Mouse (Mus musculus) small intestine, adult 2 months (tissue): ENCODE results near the gene Fam163a. TPM values are rescaled to one million over a fixed set of nuclear protein-coding genes. Genes with fewer than 3 reads are reported as not detected.

Experiments
- H3K27ac ChIP-seq: fragments of 200-500 bp; 2 replicates; pipeline ENCODE4 v1.5.1; 2012; ENCODE audit warnings: low read depth, low read length, control low read depth, inconsistent platforms; ENCODE audit not compliant: insufficient read depth
- H3K27me3 ChIP-seq: fragments of 200-500 bp; 2 replicates; pipeline ENCODE4 v1.6.1; 2012; ENCODE audit warnings: mild to moderate bottlenecking, moderate library complexity, low read length, inconsistent platforms; ENCODE audit not compliant: control insufficient read depth, insufficient read depth
- H3K36me3 ChIP-seq: fragments of 200-500 bp; 2 replicates; pipeline ENCODE4 v1.6.1; 2012; ENCODE audit warnings: mild to moderate bottlenecking, low read length, control low read depth, inconsistent platforms; ENCODE audit not compliant: control insufficient read depth, insufficient read depth
- H3K4me1 ChIP-seq: fragments of 200-500 bp; 2 replicates; pipeline ENCODE4 v1.6.1; 2012; ENCODE audit warnings: low read length, inconsistent platforms, mixed read lengths; ENCODE audit not compliant: control insufficient read depth, insufficient read depth, insufficient read length
- H3K4me3 ChIP-seq: fragments of 200-500 bp; 2 replicates; pipeline ENCODE4 v1.5.1; 2012; ENCODE audit warnings: low read depth, mild to moderate bottlenecking, control low read depth, inconsistent platforms, low read length, moderate library complexity
- CTCF ChIP-seq: fragments of 200-500 bp; IDR thresholded peaks from 2 replicates; pipeline ENCODE4 v1.5.1; 2012; ENCODE audit warnings: low read depth, mild to moderate bottlenecking, control low read depth, inconsistent platforms, low read length, moderate library complexity, mixed read lengths; ENCODE audit not compliant: insufficient replicate concordance, insufficient read length; ENCODE audit errors: extremely low read depth
- POLR2A ChIP-seq: fragments of 200-500 bp; IDR thresholded peaks from 2 replicates; pipeline ENCODE4 v1.6.1; 2012; ENCODE audit warnings: low read depth, mild to moderate bottlenecking, control low read depth, inconsistent platforms, low read length, moderate library complexity
- WGBS: fragments of 180-500 bp; shearing (Covaris S2); methylation state at CpG from one replicate; pipeline ENCODE4 v1.1.7; 2018; 5-methylcytosine and 5-hydroxymethylcytosine counted together
- polyA plus RNA-seq: library from polyadenylated mRNA; depleted of rRNA; stranded (reverse); fragments of >200 nt; gene quantifications from 2 replicates; pipeline ENCODE4 v1.2.3, GENCODE M21; 2012

Gene Fam163a
- polyA plus RNA-seq, 1 experiment = 0.16 TPM

DNA sequence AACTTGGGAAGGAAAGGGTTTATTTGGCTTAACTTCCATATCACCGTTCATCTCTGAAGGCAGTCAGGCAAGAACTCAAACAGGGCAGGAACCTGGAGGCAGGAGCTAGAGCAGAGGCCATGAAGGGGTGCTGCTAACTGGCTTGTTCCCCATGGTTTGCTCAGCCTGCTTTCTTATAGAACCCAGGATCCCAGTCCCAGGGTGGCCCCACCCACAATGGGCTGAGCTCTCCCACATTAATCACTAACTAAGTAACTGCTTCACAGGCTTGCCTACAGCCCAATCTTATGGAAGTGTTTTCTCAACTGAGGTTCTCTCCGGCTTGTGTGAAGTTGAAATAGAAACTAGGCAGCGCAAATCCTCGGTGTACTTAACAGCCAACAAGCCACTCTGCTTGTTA lies 23.9 kb upstream of the Fam163a start:
- 65% methylated on average over 4 of the region's 4 CpGs for WGBS
- no peaks in the 10 kb centered on the region for H3K4me1 ChIP-seq

GRCm38 (mm10) chr1:156226903-156227302 lies 22.1 kb upstream of the Fam163a start:
- WGBS = 69% methylated on average over 5 of the region's 5 CpGs
- no peaks in the 10 kb centered on the region for H3K27me3 ChIP-seq

More for the DNA sequence above, 23.9 kb upstream of the Fam163a start:
- Histone ChIP-seq H3K27ac (no peak overlapping the region), H3K27me3 (no peaks in the 10 kb centered on the region), H3K4me3 (no peak overlapping the region), H3K36me3 (no peaks in the 10 kb centered on the region)
- TF ChIP-seq POLR2A = no peak
- TF ChIP-seq CTCF = no peak

GRCm38 (mm10) chr1:156222205-156223000 lies 17.6 kb upstream of the Fam163a start:
- H3K36me3 ChIP-seq = no peaks in the 10 kb centered on the region
- WGBS = 48% methylated on average over 13 of the region's 13 CpGs
- no peak overlapping the region for H3K27ac ChIP-seq
- no peaks in the 10 kb centered on the region for H3K27me3 ChIP-seq
- TF ChIP-seq CTCF = no peak
- no peak overlapping the region for H3K4me3 ChIP-seq
- peaks cover 9% of the 10 kb centered on the region for H3K4me1 ChIP-seq

More at GRCm38 (mm10) chr1:156226903-156227302, 22.1 kb upstream of the Fam163a start:
- Histone ChIP-seq H3K27ac (no peak overlapping the region), H3K36me3 (no peaks in the 10 kb centered on the region), H3K4me3 (no peak overlapping the region), H3K4me1 (peaks cover 4% of the 10 kb centered on the region)
- TF ChIP-seq POLR2A (no peak), CTCF (no peak)

DNA sequence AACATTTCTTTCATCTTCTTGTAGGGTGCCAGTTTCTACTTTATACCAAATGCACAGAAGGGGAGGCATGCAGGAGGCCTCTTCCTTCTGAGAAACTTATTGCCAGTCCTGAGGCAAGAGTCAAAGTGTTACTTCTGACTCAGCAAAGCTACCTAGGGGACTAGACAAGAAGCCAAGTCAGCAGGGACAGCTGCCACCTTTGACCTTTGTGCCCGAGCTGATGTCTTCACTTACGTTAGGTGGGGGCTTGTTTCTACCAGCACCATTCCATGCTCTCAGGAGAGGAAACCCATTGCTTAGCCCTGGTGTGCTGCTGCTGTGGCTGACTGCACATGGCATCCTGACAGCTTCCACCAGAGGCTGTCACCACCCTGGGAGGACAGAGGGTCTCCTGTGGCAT lies 16.5 kb upstream of the Fam163a start:
- H3K4me3 ChIP-seq = no peak overlapping the region
- H3K27ac ChIP-seq = no peak overlapping the region
- TF ChIP-seq POLR2A (no peak), CTCF (no peak)
- no peaks in the 10 kb centered on the region for H3K36me3 ChIP-seq
- WGBS = 33% methylated on average over 2 of the region's 2 CpGs
- H3K4me1 ChIP-seq = peaks cover 9% of the 10 kb centered on the region
- H3K27me3 ChIP-seq = no peaks in the 10 kb centered on the region

DNA sequence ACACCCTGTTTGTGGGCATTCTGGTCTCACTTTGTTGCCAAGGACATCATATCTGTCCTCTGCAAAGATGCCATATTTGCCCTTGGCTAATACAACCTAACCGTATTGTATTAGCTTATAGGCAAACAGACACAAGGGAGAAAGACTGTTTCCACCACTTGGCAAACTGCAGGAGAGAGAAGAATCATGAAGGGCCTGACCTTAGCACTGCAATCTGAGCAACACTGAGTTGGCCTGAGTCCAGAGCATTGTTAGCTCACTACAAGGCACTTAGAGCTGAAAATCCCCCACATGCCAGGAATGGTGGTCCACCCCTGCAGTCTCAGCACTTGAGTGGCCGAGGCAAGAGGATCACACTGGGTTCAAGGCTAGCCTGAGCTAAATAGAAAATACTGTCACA lies 13.7 kb upstream of the Fam163a start:
- Histone ChIP-seq H3K4me1 (peaks cover 9% of the 10 kb centered on the region), H3K4me3 (no peak overlapping the region), H3K36me3 (no peaks in the 10 kb centered on the region), H3K27ac (no peak overlapping the region), H3K27me3 (no peaks in the 10 kb centered on the region; the same call in 1 of the 2 replicates)
- WGBS = 67% methylated on average over 2 of the region's 2 CpGs
- TF ChIP-seq POLR2A (no peak), CTCF (no peak)

DNA sequence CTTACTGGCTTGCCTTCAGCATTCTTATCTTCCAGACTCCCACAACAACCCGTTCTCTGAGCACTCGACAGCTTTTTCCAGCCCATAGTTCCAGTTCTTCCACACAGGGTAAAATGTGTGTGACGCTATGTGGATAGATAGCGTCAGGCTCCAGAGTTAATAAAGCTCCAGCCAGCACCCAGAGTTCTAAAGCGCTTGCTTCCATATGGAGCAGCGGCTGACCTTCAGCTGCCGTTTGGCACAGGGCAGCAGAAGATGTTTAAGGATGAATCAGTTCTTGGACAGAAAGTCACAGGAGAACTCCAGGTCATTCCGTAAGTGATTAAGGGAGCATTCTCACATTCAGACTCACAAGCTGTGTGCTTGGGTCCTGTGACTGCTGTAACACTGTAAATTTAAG lies 13.1 kb upstream of the Fam163a start:
- peaks cover 9% of the 10 kb centered on the region for H3K4me1 ChIP-seq
- WGBS = 70% methylated on average over 8 of the region's 8 CpGs

GRCm38 (mm10) chr1:156217393-156217792 lies 12.6 kb upstream of the Fam163a start:
- TF ChIP-seq CTCF = no peak
- no peak for TF ChIP-seq POLR2A
- Histone ChIP-seq H3K27ac (no peak overlapping the region), H3K4me1 (peaks cover 9% of the 10 kb centered on the region), H3K4me3 (no peak overlapping the region), H3K36me3 (no peaks in the 10 kb centered on the region), H3K27me3 (no peaks in the 10 kb centered on the region; the same call in 1 of the 2 replicates)
- WGBS = 4% methylated on average over 3 of the region's 3 CpGs

More for the DNA sequence above, 13.1 kb upstream of the Fam163a start:
- no peak overlapping the region for H3K27ac ChIP-seq
- TF ChIP-seq POLR2A (no peak), CTCF (no peak)
- H3K36me3 ChIP-seq = no peaks in the 10 kb centered on the region
- no peaks in the 10 kb centered on the region; the same call in 1 of the 2 replicates for H3K27me3 ChIP-seq
- H3K4me3 ChIP-seq = no peak overlapping the region

- H3K36me3 ChIP-seq = no peaks in the 10 kb centered on the region
- peaks cover 1% of the 10 kb centered on the region; the same call in 1 of the 2 replicates for H3K4me1 ChIP-seq
Measured at GRCm38 (mm10) chr1:156216249-156216648, 11.4 kb upstream of the Fam163a start.

More at GRCm38 (mm10) chr1:156216249-156216648, 11.4 kb upstream of the Fam163a start:
- Histone ChIP-seq H3K4me3 (no peak overlapping the region), H3K27me3 (no peaks in the 10 kb centered on the region; the same call in 1 of the 2 replicates), H3K27ac (no peak overlapping the region)
- WGBS = 76% methylated on average over 4 of the region's 4 CpGs
- TF ChIP-seq POLR2A = no peak
